Mouse (Mus musculus) kidney, adult 2 months (tissue): Measurements from ENCODE around the gene Mta1. TPM values are rescaled to one million over a fixed set of nuclear protein-coding genes. Genes with fewer than 3 reads are reported as not detected.

Experiments used
- DNase-seq: peaks from one replicate; pipeline ENCODE4 v3.0.0; 2021
- H3K27ac ChIP-seq: fragments of 200-500 bp; 2 replicates; pipeline ENCODE4 v1.5.1; 2012; ENCODE audit warnings: low read depth, low read length, control low read depth, inconsistent platforms; ENCODE audit not compliant: insufficient read depth
- H3K27me3 ChIP-seq: fragments of 200-500 bp; replicated peaks from 2 replicates; pipeline ENCODE4 v1.6.1; 2012; ENCODE audit warnings: mild to moderate bottlenecking, moderate library complexity, low read length, inconsistent platforms; ENCODE audit not compliant: control insufficient read depth, insufficient read depth
- H3K36me3 ChIP-seq: fragments of 200-500 bp; 2 replicates; pipeline ENCODE4 v1.6.1; 2012; ENCODE audit warnings: mild to moderate bottlenecking, moderate library complexity, low read length, inconsistent platforms; ENCODE audit not compliant: control insufficient read depth, insufficient read depth
- H3K4me1 ChIP-seq: fragments of 200-500 bp; 2 replicates; pipeline ENCODE4 v1.6.1; 2011; ENCODE audit warnings: low read length; ENCODE audit not compliant: control insufficient read depth, insufficient read depth
- H3K4me3 ChIP-seq: fragments of 200-500 bp; 2 replicates; pipeline ENCODE4 v1.5.1; 2011; ENCODE audit warnings: mild to moderate bottlenecking, low read depth, low read length, control low read depth; ENCODE audit not compliant: insufficient read depth
- CTCF ChIP-seq: fragments of 200-500 bp; conservative IDR thresholded peaks from 2 replicates; pipeline ENCODE4 v1.5.1; 2011; ENCODE audit warnings: low read depth, mild to moderate bottlenecking, control low read depth, low read length, moderate library complexity, mixed read lengths; ENCODE audit not compliant: insufficient read depth, insufficient read length
- POLR2A ChIP-seq: fragments of 200-500 bp; IDR thresholded peaks from one replicate; pipeline ENCODE4 v1.6.1; 2011; ENCODE audit warnings: low read depth, low read length, control low read depth
- WGBS: fragments of 180-500 bp; shearing (Covaris S2); methylation state at CpG from one replicate; pipeline ENCODE4 v1.1.7; 2018; 5-methylcytosine and 5-hydroxymethylcytosine counted together
- polyA plus RNA-seq: library from polyadenylated mRNA; depleted of rRNA; stranded (reverse); fragments of >200 nt; gene quantifications from 2 replicates; pipeline ENCODE4 v1.2.3, GENCODE M21; 2012

Mta1 gene
- polyA plus RNA-seq, 1 experiment: 39.0 TPM

- no peaks in the 10 kb centered on the region for H3K36me3 ChIP-seq
- peaks cover 27% of the 10 kb centered on the region for H3K4me1 ChIP-seq
- H3K27me3 ChIP-seq: no peaks in the 10 kb centered on the region
- no peak overlapping the region for H3K27ac ChIP-seq
- WGBS: 84% methylated on average over 4 of the region's 4 CpGs
- DNase-seq: no peak
- H3K4me3 ChIP-seq: no peak overlapping the region
- TF ChIP-seq CTCF (no peak), POLR2A (no peak)
These were observed 52.5 kb downstream of the Mta1 start for GRCm38 (mm10) chr12:113150591-113150990.

GRCm38 (mm10) chr12:113151046-113151445 lies 53.0 kb downstream of the Mta1 start:
- Histone ChIP-seq H3K27me3 (no peaks in the 10 kb centered on the region), H3K27ac (no peak overlapping the region), H3K4me3 (no peak overlapping the region), H3K4me1 (peaks cover 24% of the 10 kb centered on the region), H3K36me3 (no peaks in the 10 kb centered on the region)
- peak; percentile 43 for DNase-seq
- 24% methylated on average over 8 of the region's 8 CpGs for WGBS
- no peak for TF ChIP-seq POLR2A
- no peak for TF ChIP-seq CTCF

GRCm38 (mm10) chr12:113151661-113152271 lies 53.7 kb downstream of the Mta1 start:
- no peaks in the 10 kb centered on the region for H3K27me3 ChIP-seq
- peak; percentile 10 for TF ChIP-seq POLR2A
- TF ChIP-seq CTCF: no peak
- no peaks in the 10 kb centered on the region for H3K36me3 ChIP-seq
- 3% methylated on average over 36 of the region's 36 CpGs for whole genome bisulfite sequencing
- H3K27ac ChIP-seq: no peak overlapping the region
- peak; percentile 55 for DNase-seq
- peak overlapping the region; percentile 53 for H3K4me3 ChIP-seq
- peaks cover 17% of the 10 kb centered on the region for H3K4me1 ChIP-seq

GRCm38 (mm10) chr12:113152272-113152661 lies 54.2 kb downstream of the Mta1 start:
- DNase-seq: no peak
- no peak overlapping the region for H3K27ac ChIP-seq
- no peaks in the 10 kb centered on the region for H3K36me3 ChIP-seq
- H3K4me3 ChIP-seq: peak overlapping the region; percentile 53
- H3K27me3 ChIP-seq: no peaks in the 10 kb centered on the region
- H3K4me1 ChIP-seq: peaks cover 16% of the 10 kb centered on the region
- TF ChIP-seq CTCF: no peak
- TF ChIP-seq POLR2A: no peak
- WGBS: 33% methylated on average over 19 of the region's 19 CpGs

GRCm38 (mm10) chr12:113152991-113153525 lies 55.0 kb downstream of the Mta1 start:
- Histone ChIP-seq H3K27me3 (no peaks in the 10 kb centered on the region), H3K4me1 (peaks cover 16% of the 10 kb centered on the region), H3K27ac (no peak overlapping the region), H3K4me3 (no peak overlapping the region), H3K36me3 (no peaks in the 10 kb centered on the region)
- 86% methylated on average over 6 of the region's 6 CpGs for WGBS
- no peak for TF ChIP-seq CTCF
- no peak for TF ChIP-seq POLR2A
- no peak for DNase-seq

GRCm38 (mm10) chr12:113153971-113154370 lies 55.9 kb downstream of the Mta1 start:
- DNase-seq: no peak
- peaks cover 16% of the 10 kb centered on the region; the same call in 1 of the 2 replicates for H3K4me1 ChIP-seq
- H3K27ac ChIP-seq: no peak overlapping the region
- H3K4me3 ChIP-seq: no peak overlapping the region
- no peaks in the 10 kb centered on the region for H3K36me3 ChIP-seq
- no peaks in the 10 kb centered on the region for H3K27me3 ChIP-seq
- 86% methylated on average over 7 of the region's 7 CpGs for WGBS
- TF ChIP-seq CTCF (no peak), POLR2A (no peak)

- H3K4me3 ChIP-seq: peak overlapping the region; percentile 48; the same call in 1 of the 2 replicates
- H3K27ac ChIP-seq: peak overlapping the region; percentile 63
- no peaks in the 10 kb centered on the region for H3K27me3 ChIP-seq
- no peak for DNase-seq
- 66% methylated on average over 6 of the region's 6 CpGs for WGBS
- TF ChIP-seq CTCF: no peak
- no peak for TF ChIP-seq POLR2A
- H3K36me3 ChIP-seq: no peaks in the 10 kb centered on the region
- H3K4me1 ChIP-seq: peaks cover 16% of the 10 kb centered on the region; the same call in 1 of the 2 replicates
These were observed 56.6 kb downstream of the Mta1 start for GRCm38 (mm10) chr12:113154747-113155075.
